Mouse (Mus musculus) stomach, postnatal 0 days (tissue): ENCODE data around the gene B4galt7.
"Not testable (repeated sequence)": the region's sequence is repeated elsewhere in the genome, so short reads cannot be mapped to it uniquely, and the experiment has no call there.

Experiments
- CTCF ChIP-seq: IDR thresholded peaks from 2 replicates; pipeline ENCODE4 v1.5.1; 2016; ENCODE audit warnings: antibody characterized with exemption, low read depth, mild to moderate bottlenecking, moderate library complexity
- EP300 ChIP-seq: optimal IDR thresholded peaks from 2 replicates; pipeline ENCODE3; 2016; ENCODE audit warnings: antibody characterized with exemption

DNA sequence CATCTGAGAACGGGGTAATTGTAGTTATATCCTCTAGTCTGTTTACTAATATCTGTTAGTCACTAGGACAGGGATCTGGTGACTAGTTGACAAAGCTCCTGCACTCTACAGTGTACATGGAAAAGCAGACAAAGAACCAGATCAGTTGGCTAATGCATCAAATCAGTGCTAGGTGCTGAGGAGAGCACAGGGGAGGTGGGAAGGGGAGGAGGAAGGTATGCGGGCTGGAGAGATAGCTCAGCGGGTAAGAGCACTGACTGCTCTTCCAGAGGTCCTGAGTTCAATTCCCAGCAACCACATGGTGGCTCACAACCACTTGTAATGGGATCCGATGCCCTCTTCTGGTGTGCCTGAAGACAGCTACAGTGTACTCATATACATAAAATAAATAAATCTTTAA is 31.2 kb upstream of the B4galt7 start:
- not testable (repeated sequence) for TF ChIP-seq CTCF, EP300
